Mouse (Mus musculus) adrenal gland, adult 2 months (tissue): ENCODE data around the gene Zfp277. TPM values are rescaled to one million over a fixed set of nuclear protein-coding genes. Genes with fewer than 3 reads are reported as not detected.

Source experiments
- polyA plus RNA-seq: library from polyadenylated mRNA; depleted of rRNA; stranded (reverse); fragments of >200 nt; gene quantifications from 2 replicates; pipeline ENCODE4 v1.2.3, GENCODE M21; 2012; rRNA removed
- total RNA-seq, 2 experiments: library from RNA; stranded (reverse); gene quantifications; 2 replicates each; pipeline ENCODE4 v1.2.3; 2021

The Zfp277 gene
- total and polyA plus RNA-seq, 3 experiments, result 2.1 to 16.3 (median 14.2) TPM

Other genes starting within 250 kb of the Zfp277 start
- gene Lsmem1, start 246.4 kb downstream of the Zfp277 start, total RNA-seq, result under 1 TPM in 1 of 2 experiments, not detected in 1; 0.12 TPM
- not detected in 2 replicates for gene Lsmem1, start 246.4 kb downstream of the Zfp277 start, polyA plus RNA-seq
- 100 to 1,000 TPM; 149 to 180 TPM for gene Ifrd1, start 197.4 kb downstream of the Zfp277 start, total RNA-seq
- 40.2 and 58.2 TPM in 2 replicates for gene Ifrd1, start 197.4 kb downstream of the Zfp277 start, polyA plus RNA-seq
- gene Dock4, start 50 bp upstream of the Zfp277 start, total RNA-seq, result 10 to 100 TPM; 14.5 to 15.5 TPM
- gene Dock4, start 50 bp upstream of the Zfp277 start, polyA plus RNA-seq, result 4.3 and 4.7 TPM in 2 replicates